17 mouse cellular contexts compared by ENCODE assay signal in the genomic region with DNA sequence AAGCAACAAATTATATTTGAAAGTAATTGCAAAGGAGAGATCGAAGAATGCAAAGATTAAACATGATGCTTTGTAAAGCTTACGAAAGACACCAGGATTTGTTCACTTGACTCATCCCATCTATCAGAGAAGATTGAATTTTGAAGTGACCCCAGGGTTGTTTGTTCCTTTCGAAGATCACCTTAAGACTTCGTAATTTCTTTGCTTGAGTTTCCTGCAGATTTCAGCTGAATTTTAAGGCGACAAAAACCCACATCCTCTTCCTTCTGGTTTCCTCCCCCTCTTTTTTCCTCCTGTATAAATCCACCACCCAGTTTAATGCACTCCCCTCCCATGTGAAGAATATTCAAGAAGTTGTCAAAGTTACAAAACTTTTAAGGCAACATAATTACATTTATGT.
DNase-seq lines count a peak whose midpoint lies in the region; ATAC-seq lines count a peak whose summit lies in the region.
"Had no signal": no experiment of that assay in that cellular context is flagged by ENCODE, and none has a peak within 500 bp of the region (broad histone marks: within the 10 kb centered on the region; RNA-seq: fewer than 3 reads in every experiment).

No protein-coding gene starts in this region.

- H3K27ac ChIP-seq in forebrain, embryonic 15.5 days (replicated peaks): no peak overlapping the region
- H3K27ac ChIP-seq: forebrain, embryonic 13.5 days; gastrocnemius, adult 2 months; hindbrain, embryonic 10.5 days; hindbrain, embryonic 14.5 days had no signal

- H3K27me3 ChIP-seq in forebrain, embryonic 15.5 days: no peaks in the 10 kb centered on the region
- H3K27me3 ChIP-seq: CH12.LX; forebrain, embryonic 13.5 days; heart, embryonic 12.5 days had no signal

- peak; percentile 90 for ATAC-seq in CD4-positive, CD25-positive, alpha-beta regulatory T cell, adult 4 months
- ATAC-seq in forebrain, embryonic 15.5 days (replicated peaks): no peak
- ATAC-seq: forebrain, embryonic 13.5 days had no signal

- 89% methylated on average over 5 of the region's 5 CpGs for WGBS in forebrain, embryonic 15.5 days

- no peak overlapping the region for H3K4me3 ChIP-seq in forebrain, embryonic 15.5 days
- H3K4me3 ChIP-seq: forebrain, embryonic 13.5 days; gastrocnemius, adult 2 months; heart, embryonic 12.5 days; hindbrain, embryonic 10.5 days had no signal

- H3K36me3 ChIP-seq in forebrain, embryonic 15.5 days: no peaks in the 10 kb centered on the region
- H3K36me3 ChIP-seq: heart, embryonic 12.5 days; hindbrain, embryonic 10.5 days had no signal

- DNase-seq in thymus, postnatal 0 days (ENCODE audit: low spot score): peak; percentile 28
- no peak for DNase-seq in thymus, adult 18-20 months
- peak; percentile 42 for DNase-seq in induced T-regulatory cell, adult 2 months (ENCODE audit: low read depth)
- no peak for DNase-seq in kidney, adult 8-10 months
- DNase-seq: adrenal gland, postnatal 14 days; cerebellum, adult 18-20 months; cerebellum, adult 9-11 months; cerebellum, postnatal 36 days; gastrocnemius, adult 2 months; gastrocnemius, postnatal 25 days had no signal

- no peaks in the 10 kb centered on the region for H3K9me3 ChIP-seq in forebrain, embryonic 15.5 days
- H3K9me3 ChIP-seq: forebrain, embryonic 13.5 days; heart, embryonic 12.5 days; hindbrain, embryonic 10.5 days had no signal

- H3K4me2 ChIP-seq in forebrain, embryonic 15.5 days (replicated peaks): no peak overlapping the region
- H3K4me2 ChIP-seq: forebrain, embryonic 13.5 days; heart, embryonic 12.5 days; hindbrain, embryonic 14.5 days had no signal

- H3K9ac ChIP-seq in forebrain, embryonic 15.5 days (replicated peaks): no peak overlapping the region
- H3K9ac ChIP-seq: forebrain, embryonic 13.5 days; heart, embryonic 12.5 days; hindbrain, embryonic 14.5 days had no signal

- H3K4me1 ChIP-seq in forebrain, embryonic 15.5 days: no peaks in the 10 kb centered on the region
- H3K4me1 ChIP-seq: forebrain, embryonic 13.5 days; heart, embryonic 12.5 days; hindbrain, embryonic 10.5 days had no signal

Comparison
In these comparisons a context has a peak if more than half of its experiments do, and no peak if none do; other contexts are left out.
1. DNase-seq: peak in thymus, postnatal 0 days (single experiment) and induced T-regulatory cell, adult 2 months (single experiment); none in thymus, adult 18-20 months (0 of 2) and kidney, adult 8-10 months (0 of 2).